Mouse (Mus musculus): ENCODE results near the gene Myo10. TPM values are rescaled to one million over a fixed set of nuclear protein-coding genes. Genes with fewer than 3 reads are reported as not detected.

Gene Myo10
- polyA plus RNA-seq, 1 experiment: 20.8 TPM

DNA sequence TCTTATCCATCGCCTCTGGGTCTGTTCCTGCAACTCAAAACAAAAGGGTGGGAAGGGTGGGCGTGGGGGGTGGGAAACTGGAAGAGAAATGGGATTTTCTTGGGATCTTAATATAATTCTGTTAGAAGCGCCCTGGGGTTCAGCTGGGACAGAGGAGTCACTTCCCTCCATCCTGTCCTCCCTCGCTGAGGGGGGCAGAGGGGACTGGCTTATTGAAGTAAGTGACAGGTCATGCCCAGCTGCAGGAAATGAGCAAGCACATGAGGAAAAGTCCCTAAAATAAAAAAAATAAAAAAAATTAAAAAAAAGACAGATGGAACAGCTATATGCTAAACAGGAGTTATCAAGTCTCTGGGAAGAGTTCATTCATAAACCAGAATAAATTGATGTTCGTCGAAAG lies 40.3 kb upstream of the Myo10 start:
- Histone ChIP-seq H3K27ac (ENCODE audit: insufficient read depth, low read depth, low read length) (no peak overlapping the region), H3K4me1 (ENCODE audit: control insufficient read depth, insufficient read depth, insufficient read length, low read length) (no peaks in the 10 kb centered on the region), H3K36me3 (ENCODE audit: control insufficient read depth, insufficient read depth, low read length) (no peaks in the 10 kb centered on the region), H3K27me3 (ENCODE audit: control insufficient read depth, insufficient read depth, low read length) (no peaks in the 10 kb centered on the region), H3K4me3 (ENCODE audit: low read depth, low read length) (no peak overlapping the region)
- TF ChIP-seq POLR2A (IDR thresholded peaks at IDR 0.05; ENCODE audit: low read depth, low read length) (no peak), CTCF (IDR thresholded peaks at IDR 0.05; ENCODE audit: extremely low read depth, insufficient read length, insufficient replicate concordance, low read depth, low read length) (no peak)
- 85% methylated on average over 6 of the region's 6 CpGs for WGBS

DNA sequence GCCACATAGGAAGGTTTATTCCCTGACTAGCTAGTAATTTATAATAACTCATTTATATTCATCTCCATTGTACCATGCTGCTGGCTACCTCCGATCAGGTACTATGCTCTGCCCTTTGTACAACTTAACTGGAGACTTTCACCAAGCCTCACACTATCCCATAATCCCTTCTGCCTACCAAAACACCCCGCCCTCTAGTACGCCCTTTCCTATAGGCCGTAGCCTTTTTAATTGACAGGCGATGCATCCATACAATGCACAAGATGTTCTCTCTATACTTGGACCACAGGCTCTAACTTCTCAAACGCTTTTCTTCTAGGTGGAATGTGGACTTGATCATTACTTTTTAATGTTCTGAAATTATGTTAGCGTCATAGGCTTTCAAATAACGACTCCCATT lies 39.0 kb upstream of the Myo10 start:
- 91% methylated on average over 8 of the region's 8 CpGs for WGBS
- no peak overlapping the region for H3K27ac ChIP-seq (ENCODE audit: insufficient read depth, low read depth, low read length)

DNA sequence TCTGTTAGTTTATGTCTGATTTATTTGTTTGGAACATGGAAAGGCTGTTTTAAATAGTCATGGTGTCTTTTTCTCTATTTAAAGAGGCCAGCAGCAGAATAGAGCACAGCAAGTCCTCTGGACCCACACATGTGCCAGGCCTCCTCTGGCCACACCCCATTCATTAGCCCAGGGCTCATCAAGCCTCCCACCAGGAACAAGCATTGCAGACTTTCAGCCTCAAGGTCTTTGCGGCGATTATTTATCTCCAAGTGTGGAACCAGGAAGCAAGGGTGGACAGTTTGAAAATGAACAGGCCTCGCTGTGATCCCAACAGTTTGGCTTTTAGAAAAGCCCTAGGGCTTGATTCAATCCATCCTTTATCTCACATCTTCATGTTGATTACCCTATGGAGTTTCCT lies 35.5 kb upstream of the Myo10 start:
- Histone ChIP-seq H3K4me3 (ENCODE audit: low read depth, low read length) (no peak overlapping the region), H3K4me1 (ENCODE audit: control insufficient read depth, insufficient read depth, insufficient read length, low read length) (peaks cover 3% of the 10 kb centered on the region; the same call in 1 of the 2 replicates), H3K27ac (ENCODE audit: insufficient read depth, low read depth, low read length) (no peak overlapping the region), H3K27me3 (ENCODE audit: control insufficient read depth, insufficient read depth, low read length) (no peaks in the 10 kb centered on the region), H3K36me3 (ENCODE audit: control insufficient read depth, insufficient read depth, low read length) (no peaks in the 10 kb centered on the region)
- no peak for TF ChIP-seq POLR2A (IDR thresholded peaks at IDR 0.05; ENCODE audit: low read depth, low read length)
- no peak for TF ChIP-seq CTCF (IDR thresholded peaks at IDR 0.05; ENCODE audit: extremely low read depth, insufficient read length, insufficient replicate concordance, low read depth, low read length)
- 14% methylated on average over 3 of the region's 3 CpGs for WGBS

More for the DNA sequence above, 39.0 kb upstream of the Myo10 start:
- H3K4me3 ChIP-seq (ENCODE audit: low read depth, low read length): no peak overlapping the region
- TF ChIP-seq POLR2A (IDR thresholded peaks at IDR 0.05; ENCODE audit: low read depth, low read length) (no peak), CTCF (IDR thresholded peaks at IDR 0.05; ENCODE audit: extremely low read depth, insufficient read length, insufficient replicate concordance, low read depth, low read length) (no peak)
- no peaks in the 10 kb centered on the region for H3K36me3 ChIP-seq (ENCODE audit: control insufficient read depth, insufficient read depth, low read length)
- H3K4me1 ChIP-seq (ENCODE audit: control insufficient read depth, insufficient read depth, insufficient read length, low read length): no peaks in the 10 kb centered on the region; the same call in 1 of the 2 replicates
- no peaks in the 10 kb centered on the region for H3K27me3 ChIP-seq (ENCODE audit: control insufficient read depth, insufficient read depth, low read length)

DNA sequence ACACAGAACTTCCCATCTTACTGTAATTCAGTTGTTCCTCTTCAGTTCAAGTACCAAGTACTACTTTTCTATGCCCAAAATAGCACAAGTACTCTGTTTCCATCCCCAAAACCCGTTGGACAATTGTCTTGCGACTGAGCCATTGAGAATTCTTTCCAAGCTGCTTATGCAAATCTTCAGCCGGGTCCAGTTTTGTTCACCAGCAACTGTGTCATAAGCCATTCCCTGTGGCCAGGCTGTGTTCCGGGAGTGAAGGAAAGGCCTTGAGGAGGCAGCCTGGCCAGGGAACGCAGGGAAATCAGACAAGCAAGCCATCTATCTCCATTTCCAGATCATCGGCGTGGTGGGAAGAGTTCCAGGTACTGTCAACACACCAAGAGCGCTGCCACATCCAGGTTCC lies 34.4 kb upstream of the Myo10 start:
- WGBS: 76% methylated on average over 8 of the region's 8 CpGs
- no peak overlapping the region; the same call in 1 of the 2 replicates for H3K27ac ChIP-seq (ENCODE audit: insufficient read depth, low read depth, low read length)
- no peak overlapping the region for H3K4me3 ChIP-seq (ENCODE audit: low read depth, low read length)
- H3K4me1 ChIP-seq (ENCODE audit: control insufficient read depth, insufficient read depth, insufficient read length, low read length): peaks cover 3% of the 10 kb centered on the region; the same call in 1 of the 2 replicates
- no peaks in the 10 kb centered on the region for H3K27me3 ChIP-seq (ENCODE audit: control insufficient read depth, insufficient read depth, low read length)
- TF ChIP-seq POLR2A (IDR thresholded peaks at IDR 0.05; ENCODE audit: low read depth, low read length) (no peak), CTCF (IDR thresholded peaks at IDR 0.05; ENCODE audit: extremely low read depth, insufficient read length, insufficient replicate concordance, low read depth, low read length) (no peak)
- no peaks in the 10 kb centered on the region for H3K36me3 ChIP-seq (ENCODE audit: control insufficient read depth, insufficient read depth, low read length)

DNA sequence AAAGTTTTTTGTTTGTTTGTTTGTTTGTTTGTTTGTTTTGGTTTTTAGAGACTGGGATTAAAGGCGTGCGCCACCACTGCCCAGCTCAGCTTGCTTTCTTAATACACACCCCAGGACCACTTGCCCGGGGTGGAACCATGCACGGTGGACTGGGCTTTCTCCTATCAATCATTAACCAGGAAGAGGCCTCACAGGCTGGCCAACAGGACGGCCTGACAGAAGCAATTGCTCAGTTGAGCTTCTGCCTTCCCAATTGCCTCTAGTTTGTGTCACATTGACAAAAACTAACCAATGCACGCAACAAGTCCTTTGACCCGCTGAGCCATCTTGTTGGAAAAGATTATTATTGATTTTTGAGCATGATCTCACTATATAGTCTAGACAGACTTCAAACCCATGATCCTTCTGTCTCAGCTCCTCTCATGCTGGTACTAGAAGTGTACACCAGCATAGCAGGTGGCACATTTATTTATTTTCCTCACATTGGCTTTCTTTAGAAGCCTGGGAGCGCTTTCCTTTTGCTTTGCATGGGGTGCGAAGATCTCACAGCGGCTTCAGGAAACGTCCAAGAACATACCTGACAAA lies 32.9 kb upstream of the Myo10 start:
- Histone ChIP-seq H3K27ac (ENCODE audit: insufficient read depth, low read depth, low read length) (no peak overlapping the region), H3K4me3 (ENCODE audit: low read depth, low read length) (no peak overlapping the region)

DNA sequence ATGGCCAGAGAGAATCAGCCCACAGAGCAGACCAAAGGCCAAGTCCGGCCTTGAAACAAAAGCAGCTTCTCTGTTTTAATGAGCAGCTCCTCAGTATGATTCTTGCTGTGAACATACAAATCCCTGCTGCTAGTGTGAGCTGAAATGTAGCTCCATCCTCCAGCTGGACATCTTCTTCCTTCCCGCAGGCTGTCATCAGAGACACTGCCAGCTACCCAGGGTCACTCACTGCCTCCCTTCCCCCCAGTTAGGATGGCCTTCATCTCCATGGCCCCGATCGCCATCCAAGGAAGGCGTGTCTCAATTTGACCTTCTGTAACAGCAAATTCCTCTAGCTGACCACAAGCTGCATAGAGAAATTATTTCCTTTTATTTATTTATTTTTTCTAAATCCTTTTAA lies 32.4 kb upstream of the Myo10 start:
- Histone ChIP-seq H3K27me3 (ENCODE audit: control insufficient read depth, insufficient read depth, low read length) (no peaks in the 10 kb centered on the region), H3K36me3 (ENCODE audit: control insufficient read depth, insufficient read depth, low read length) (no peaks in the 10 kb centered on the region), H3K4me3 (ENCODE audit: low read depth, low read length) (no peak overlapping the region), H3K4me1 (ENCODE audit: control insufficient read depth, insufficient read depth, insufficient read length, low read length) (peaks cover 3% of the 10 kb centered on the region; the same call in 1 of the 2 replicates), H3K27ac (ENCODE audit: insufficient read depth, low read depth, low read length) (no peak overlapping the region)
- 76% methylated on average over 5 of the region's 5 CpGs for WGBS
- TF ChIP-seq CTCF (IDR thresholded peaks at IDR 0.05; ENCODE audit: extremely low read depth, insufficient read length, insufficient replicate concordance, low read depth, low read length) (no peak), POLR2A (IDR thresholded peaks at IDR 0.05; ENCODE audit: low read depth, low read length) (no peak)

More for the DNA sequence above, 32.9 kb upstream of the Myo10 start:
- no peak for TF ChIP-seq POLR2A (IDR thresholded peaks at IDR 0.05; ENCODE audit: low read depth, low read length)
- no peak for TF ChIP-seq CTCF (IDR thresholded peaks at IDR 0.05; ENCODE audit: extremely low read depth, insufficient read length, insufficient replicate concordance, low read depth, low read length)
- Histone ChIP-seq H3K36me3 (ENCODE audit: control insufficient read depth, insufficient read depth, low read length) (no peaks in the 10 kb centered on the region), H3K4me1 (ENCODE audit: control insufficient read depth, insufficient read depth, insufficient read length, low read length) (peaks cover 3% of the 10 kb centered on the region; the same call in 1 of the 2 replicates), H3K27me3 (ENCODE audit: control insufficient read depth, insufficient read depth, low read length) (no peaks in the 10 kb centered on the region)
- WGBS: 43% methylated on average over 11 of the region's 11 CpGs

DNA sequence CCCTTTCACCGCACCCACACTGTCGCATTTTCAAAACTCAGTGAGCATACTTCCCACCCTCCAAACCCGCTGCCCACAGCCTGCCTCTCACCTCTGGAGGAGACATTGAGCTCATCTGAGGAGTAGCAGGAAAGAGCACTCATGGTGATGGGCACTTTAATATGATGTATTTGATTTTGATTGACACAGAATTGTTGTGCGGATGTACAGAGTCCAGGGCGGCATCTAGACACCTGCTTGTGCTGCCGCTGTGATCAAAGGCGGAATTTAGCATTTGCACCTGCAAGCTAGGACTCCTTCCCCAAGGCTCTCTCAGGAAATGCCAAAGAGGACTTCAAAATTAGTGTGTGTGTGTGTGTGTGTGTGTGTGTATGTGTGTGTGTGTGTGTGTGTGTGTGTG lies 31.4 kb upstream of the Myo10 start:
- no peak for TF ChIP-seq CTCF (IDR thresholded peaks at IDR 0.05; ENCODE audit: extremely low read depth, insufficient read length, insufficient replicate concordance, low read depth, low read length)
- no peak for TF ChIP-seq POLR2A (IDR thresholded peaks at IDR 0.05; ENCODE audit: low read depth, low read length)
- no peak overlapping the region for H3K4me3 ChIP-seq (ENCODE audit: low read depth, low read length)
- H3K4me1 ChIP-seq (ENCODE audit: control insufficient read depth, insufficient read depth, insufficient read length, low read length): peaks cover 3% of the 10 kb centered on the region; the same call in 1 of the 2 replicates
- H3K27ac ChIP-seq (ENCODE audit: insufficient read depth, low read depth, low read length): no peak overlapping the region
- H3K27me3 ChIP-seq (ENCODE audit: control insufficient read depth, insufficient read depth, low read length): no peaks in the 10 kb centered on the region
- WGBS: 55% methylated on average over 7 of the region's 7 CpGs
- no peaks in the 10 kb centered on the region for H3K36me3 ChIP-seq (ENCODE audit: control insufficient read depth, insufficient read depth, low read length)

Data from small intestine, adult 2 months (tissue).